Mouse (Mus musculus) heart, postnatal 25 days (tissue): Measurements from ENCODE around the gene Glul. TPM values are rescaled to one million over a fixed set of nuclear protein-coding genes. Genes with fewer than 3 reads are reported as not detected.

Experiments used
- DNase-seq: peaks from one replicate; pipeline ENCODE4 v3.0.0; 2022; ENCODE audit warnings: low spot score
- intact Hi-C: fragments of 180-260 bp; cut with DNase I; formaldehyde crosslinking; loops from one replicate; pipeline ENCODE4 v1.15.1; 2025
- microRNA-seq: library from miRNA; unstranded; fragments of <30 nt; microRNA quantifications from one replicate; pipeline ENCODE4 v1.2.0, GENCODE M21; 2022
- total RNA-seq, 2 experiments: library from RNA; stranded (reverse); gene quantifications; 2 replicates each; pipeline ENCODE4 v1.2.3; 2021

Glul gene
- total RNA-seq, 2 experiments from 2014 or later = 349 to 403 TPM

GRCm38 (mm10) chr1:153953797-153954196, 54.1 kb downstream of the Glul start:
- DNase-seq = no peak
- intact Hi-C loops = no loop called here

GRCm38 (mm10) chr1:153957850-153958249, 58.1 kb downstream of the Glul start:
- no peak for DNase-seq
- intact Hi-C loops = no loop called here

Small RNA genes lying within 50 kb of the gene (microRNA-seq; reads per million reads assigned to microRNA genes)
- gene Mir8114 = 19.2 reads per million, percentile 34 among the genes with 10 or more reads in this experiment

Other genes starting within 250 kb of the Glul start
- gene Rgs8, start 246.9 kb upstream of the Glul start, total RNA-seq = not detected
- 1 to 10 TPM; 1.4 to 2.4 TPM for gene Rgs16, start 159.6 kb upstream of the Glul start, total RNA-seq
- gene Rnasel, start 150.5 kb upstream of the Glul start, total RNA-seq = 1 to 10 TPM; 5.8 to 6.1 TPM
- under 1 TPM in 1 of 2 experiments, not detected in 1; 0.11 TPM for gene Rgsl1, start 55.8 kb upstream of the Glul start, total RNA-seq
- gene Teddm1b, start 25.6 kb upstream of the Glul start, total RNA-seq = not detected
- not detected for gene Teddm1a, start 8.2 kb upstream of the Glul start, total RNA-seq
- gene Teddm2, start 284 bp downstream of the Glul start, total RNA-seq = under 1 TPM; 0.73 to 0.87 TPM